Mouse (Mus musculus): ENCODE measurements at regions not wholly inside any gene's neighbourhood (a gene's known extent, or its start where the extent isn't known, plus 50 kb on each side); places are given as distances from the start of the nearest gene placed in this dataset.

DNA sequence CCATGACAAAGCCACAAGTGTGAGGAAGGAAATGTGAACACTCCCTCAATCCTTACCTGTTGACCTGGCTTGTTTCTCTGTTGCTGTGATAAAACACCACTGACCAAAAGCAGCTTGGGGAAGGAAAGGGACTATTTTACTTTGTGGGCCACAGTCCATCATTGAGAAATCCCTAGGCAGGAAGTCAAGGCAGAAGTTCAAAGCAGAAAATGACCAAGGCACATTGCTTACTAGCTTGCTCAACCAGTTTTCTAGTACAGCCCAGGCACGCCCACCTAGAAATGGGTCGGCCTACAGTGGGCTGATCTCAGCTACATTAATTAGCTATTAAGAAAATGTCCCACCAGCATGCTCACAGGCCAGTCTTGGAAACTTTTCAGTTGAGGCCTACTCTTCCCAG is 59.8 kb upstream of the Zmynd11 start:
- DNase-seq (ENCODE audit: low read depth, low spot score), result no peak
- TF ChIP-seq CTCF (IDR thresholded peaks at IDR 0.05), result no peak
- CTCF ChIA-PET, result no interaction called here
- POLR2A ChIA-PET, result no interaction called here
- no peak for ATAC-seq
- no peaks in the 10 kb centered on the region for H3K27me3 ChIP-seq
- in situ Hi-C loops (cut with MboI; ENCODE audit: low pct_unique_long_range_greater_than_20kb), result no loop called here

- ATAC-seq, result no peak
- no peak for TF ChIP-seq CTCF (IDR thresholded peaks at IDR 0.05)
- in situ Hi-C loops (cut with MboI; ENCODE audit: low pct_unique_long_range_greater_than_20kb), result no loop called here
Observed at GRCm38 (mm10) chr13:9817356-9817755, 52.2 kb upstream of the Zmynd11 start.

More at GRCm38 (mm10) chr13:9817356-9817755, 52.2 kb upstream of the Zmynd11 start:
- no peak for DNase-seq (ENCODE audit: low read depth, low spot score)
- POLR2A ChIA-PET, result no interaction called here
- peaks cover 21% of the 10 kb centered on the region for H3K27me3 ChIP-seq
- CTCF ChIA-PET, result interaction anchor here (0.6 kb wide), 1 partner anchor 231 kb away, joined by 3 read pairs; no protein-coding TSS in a partner anchor

Data from Patski (cell line).